Mouse (Mus musculus) spleen, embryonic (tissue): ENCODE data around the gene 1600014C23Rik.

Experiments used
- CTCF ChIA-PET: fragments of 350-600 bp; sonication (Branson Sonifier 250); formaldehyde crosslinking; loops from one replicate; lab custom pipeline; 2022; lab: Charles Lee

Gene 1600014C23Rik

DNA sequence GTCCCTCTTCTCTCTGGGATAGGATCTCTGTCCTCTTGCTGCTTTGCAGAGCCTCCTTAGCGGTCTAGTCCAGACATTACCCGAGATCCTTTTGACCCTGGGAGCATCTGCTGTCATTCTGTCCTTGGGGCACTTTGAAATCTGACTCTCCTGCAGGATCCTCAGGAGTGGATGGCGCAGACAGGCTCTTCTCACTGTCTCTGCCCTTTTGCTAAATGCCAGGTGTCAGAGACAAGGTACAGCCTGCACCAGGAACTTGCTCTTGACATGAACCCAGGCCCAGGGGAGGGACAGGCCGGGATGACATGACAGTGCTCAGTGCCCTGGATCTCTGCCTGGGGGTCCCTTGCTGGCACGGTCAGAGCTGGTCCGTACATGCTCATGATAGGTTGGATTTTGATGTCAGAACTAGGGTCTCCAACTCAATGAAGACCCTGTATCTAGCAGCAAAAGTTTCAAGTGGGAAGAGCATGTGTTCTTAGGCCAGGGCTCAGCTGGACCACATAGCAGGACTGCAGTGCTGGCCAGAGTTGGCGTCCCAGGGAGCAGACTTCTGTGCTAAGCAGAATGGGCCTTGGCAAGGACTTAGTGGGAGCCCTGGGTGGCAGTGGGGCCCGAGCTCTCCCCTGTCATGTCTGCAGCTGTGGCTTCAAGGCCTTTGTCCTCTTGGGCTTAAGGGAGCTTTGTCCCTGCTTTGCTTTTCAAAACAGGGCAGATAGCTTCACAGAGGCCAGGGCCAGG, 5.5 kb downstream of the 1600014C23Rik start:
- CTCF ChIA-PET: no interaction called here

DNA sequence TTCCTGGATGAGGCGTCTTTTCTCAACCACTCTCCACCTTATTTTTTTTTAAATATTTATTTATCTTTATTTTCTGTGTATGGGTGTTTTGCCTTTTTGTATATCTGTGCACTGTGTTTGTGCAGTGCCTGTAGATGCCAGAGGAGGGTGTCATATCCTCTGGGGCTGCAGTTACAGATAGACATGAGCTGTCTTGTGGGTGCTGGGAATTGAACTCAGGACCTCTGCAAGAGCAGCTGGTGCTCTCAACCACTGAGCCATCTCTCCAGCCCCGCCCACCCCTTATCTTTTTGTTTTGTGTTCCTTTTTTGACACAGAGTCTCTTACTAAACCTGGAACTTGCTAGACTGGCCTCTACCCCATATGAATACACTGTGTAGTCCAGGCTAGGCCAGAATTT, 6.2 kb downstream of the 1600014C23Rik start:
- CTCF ChIA-PET: no interaction called here

DNA sequence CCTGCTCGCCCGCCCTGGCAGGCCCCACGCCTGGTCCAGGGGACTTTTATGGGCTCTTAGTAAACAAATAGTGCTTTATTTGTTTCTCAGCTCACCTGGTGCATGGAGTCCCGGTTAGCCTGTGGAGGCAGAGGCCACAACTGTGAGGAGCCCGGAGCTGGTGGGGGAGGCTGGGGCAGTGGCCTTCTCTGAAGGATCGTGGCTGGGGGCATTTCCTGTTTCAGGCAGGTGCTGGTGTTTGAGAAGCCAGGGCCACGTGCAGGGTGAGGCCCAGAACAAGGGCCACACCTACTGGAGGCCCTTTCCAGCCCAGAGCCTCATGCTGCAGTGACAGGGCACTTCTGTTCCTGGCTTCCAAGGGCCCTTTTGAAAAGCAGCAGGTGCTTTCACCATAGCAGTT, 7.4 kb downstream of the 1600014C23Rik start:
- CTCF ChIA-PET: interaction anchor here (0.6 kb wide), 1 partner anchor 348 kb away, joined by 3 read pairs; no protein-coding TSS in a partner anchor

DNA sequence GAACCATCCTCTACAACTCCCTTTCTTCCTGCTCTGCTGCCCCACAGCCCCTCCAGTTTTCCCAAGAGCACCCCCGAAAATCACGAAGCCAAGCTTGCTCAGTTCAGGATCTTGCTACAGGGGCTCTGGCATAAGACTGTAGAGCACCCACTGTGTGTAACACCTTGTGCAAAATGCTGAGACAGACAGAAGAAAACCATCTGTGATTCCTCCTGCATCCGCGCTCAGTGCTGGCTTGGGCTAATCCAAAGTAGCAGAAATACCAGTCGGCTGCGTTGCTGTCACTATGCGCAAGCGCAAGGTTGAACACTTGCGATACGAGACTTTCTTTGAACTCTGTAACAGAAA, 9.1 kb downstream of the 1600014C23Rik start:
- CTCF ChIA-PET: interaction anchor here (1.0 kb wide), 1 partner anchor 8 kb away, joined by 3 read pairs; no protein-coding TSS in a partner anchor

DNA sequence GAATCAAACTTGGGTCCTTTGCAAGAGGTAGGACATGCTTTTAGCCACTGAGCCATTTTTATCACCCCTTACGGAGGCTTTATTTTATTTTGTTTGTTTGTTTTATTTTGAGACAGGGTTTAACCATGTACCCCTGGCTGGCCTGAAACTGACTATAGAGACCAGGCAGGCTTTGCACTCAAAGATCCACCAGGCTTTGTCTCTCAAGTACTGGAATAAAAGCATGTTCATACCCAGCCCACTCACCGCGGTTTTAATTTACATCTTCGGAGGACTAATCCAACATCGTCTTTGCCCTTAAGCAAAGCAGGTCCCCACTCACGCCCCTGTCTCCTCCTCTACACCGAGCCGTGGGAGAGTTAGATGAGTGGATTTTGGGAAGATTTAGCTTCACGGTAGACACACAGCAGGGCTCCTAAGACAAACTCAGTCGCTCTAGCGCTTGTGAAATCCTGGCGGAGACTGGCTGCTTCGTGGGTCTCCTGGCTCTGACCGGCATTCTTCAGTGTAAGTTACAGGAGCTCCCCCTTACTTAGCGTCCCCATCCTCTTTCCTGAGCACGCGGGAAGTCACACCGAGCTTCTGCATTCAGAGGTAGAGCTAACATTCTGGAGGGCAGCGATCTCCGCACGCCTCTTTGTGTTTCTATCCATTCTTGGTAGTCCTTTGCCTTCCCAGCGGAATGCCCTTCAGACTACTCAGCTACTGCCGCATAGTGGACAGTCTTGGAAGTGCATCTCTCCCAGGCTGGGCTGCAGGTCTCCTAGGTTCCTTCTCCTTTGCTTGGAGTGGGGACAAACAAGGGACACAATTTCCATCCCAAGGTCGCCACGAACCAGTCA, 9.7 kb downstream of the 1600014C23Rik start:
- CTCF ChIA-PET: interaction anchor here (1.0 kb wide), 1 partner anchor 9 kb away, joined by 3 read pairs; no protein-coding TSS in a partner anchor

DNA sequence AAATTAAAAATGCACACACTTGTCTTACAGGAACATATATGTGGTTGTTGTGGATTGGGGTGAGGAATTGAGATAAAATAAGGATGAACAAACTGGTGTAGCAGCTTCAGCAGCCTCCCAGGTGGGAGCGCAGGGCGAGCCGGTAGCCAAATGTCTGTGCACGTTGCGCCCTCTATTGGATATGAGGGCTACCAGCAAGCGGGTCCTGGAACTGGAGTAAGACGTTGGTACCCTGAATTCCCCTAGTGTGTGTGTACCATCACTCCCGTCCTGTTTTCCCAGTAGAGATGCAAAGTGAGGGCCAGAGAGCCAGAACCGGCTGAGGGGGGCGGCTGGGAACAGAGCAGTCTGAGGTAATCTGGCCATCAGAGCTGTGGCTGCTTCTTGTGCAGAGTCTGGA, 15.3 kb downstream of the 1600014C23Rik start:
- CTCF ChIA-PET: interaction anchor here (0.6 to 1.0 kb wide), 2 partner anchors 17 to 258 kb away, joined by 3 to 6 read pairs; no protein-coding TSS in a partner anchor

DNA sequence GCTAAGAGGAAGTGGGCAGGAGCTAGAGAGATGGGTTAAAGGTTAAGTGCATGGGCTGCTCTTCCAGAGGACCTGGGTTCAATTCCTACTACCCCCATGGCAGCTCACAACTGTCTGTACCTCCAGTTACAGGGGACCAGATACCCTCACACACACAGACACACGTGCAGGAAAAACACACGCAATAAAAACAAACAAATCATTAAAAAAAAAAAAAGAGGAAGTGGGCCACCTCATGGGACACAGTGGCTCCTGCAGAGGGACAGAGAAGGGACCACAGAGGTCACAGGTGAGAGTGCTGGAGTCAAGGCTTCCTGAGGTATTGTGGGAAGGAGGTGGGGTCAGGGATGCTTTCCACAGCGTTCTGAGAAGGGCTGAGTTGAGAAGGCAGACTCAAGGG, 22.1 kb downstream of the 1600014C23Rik start:
- CTCF ChIA-PET: no interaction called here

DNA sequence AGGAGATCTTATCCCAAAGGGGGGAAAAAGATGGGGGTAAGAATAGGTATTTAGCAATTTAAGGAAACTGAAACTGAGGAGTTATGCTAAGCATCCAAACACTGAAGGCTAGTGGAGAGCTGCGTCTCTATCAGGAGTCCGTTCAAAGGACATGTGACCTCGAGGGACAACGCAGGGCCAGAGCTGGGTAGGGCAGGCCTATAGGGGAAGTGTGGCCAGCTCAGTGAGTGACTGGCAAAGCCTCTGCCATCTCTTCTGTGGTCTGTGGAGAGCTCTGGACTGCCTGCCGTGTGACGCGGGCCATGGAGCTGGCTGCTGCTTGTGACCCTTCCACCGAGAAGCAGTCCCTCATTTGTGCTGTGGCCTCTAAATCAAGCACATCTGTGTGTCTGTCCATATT, 23.2 kb downstream of the 1600014C23Rik start:
- CTCF ChIA-PET: no interaction called here

DNA sequence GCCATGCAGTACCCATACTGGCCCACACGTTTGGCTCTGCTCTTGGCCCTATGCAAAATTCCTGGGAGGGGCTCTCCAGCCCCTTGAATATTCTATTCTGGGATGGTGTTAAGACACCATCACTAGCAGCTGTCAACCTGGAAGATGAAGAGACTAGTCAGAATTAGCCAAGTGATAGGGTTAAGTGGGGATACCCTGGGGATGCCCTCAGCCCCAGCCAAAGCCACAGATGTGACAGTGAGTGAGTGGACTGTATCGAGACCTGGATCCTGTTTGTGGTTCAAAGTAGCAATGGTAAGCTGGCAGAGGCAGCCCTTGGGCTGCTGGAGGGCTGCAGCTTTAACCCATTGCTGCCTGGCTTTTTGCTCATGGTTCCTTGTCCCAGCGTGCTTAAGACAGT, 23.8 kb downstream of the 1600014C23Rik start:
- CTCF ChIA-PET: interaction anchor here (0.7 kb wide), 1 partner anchor 396 kb away, joined by 14 read pairs; no protein-coding TSS in a partner anchor

DNA sequence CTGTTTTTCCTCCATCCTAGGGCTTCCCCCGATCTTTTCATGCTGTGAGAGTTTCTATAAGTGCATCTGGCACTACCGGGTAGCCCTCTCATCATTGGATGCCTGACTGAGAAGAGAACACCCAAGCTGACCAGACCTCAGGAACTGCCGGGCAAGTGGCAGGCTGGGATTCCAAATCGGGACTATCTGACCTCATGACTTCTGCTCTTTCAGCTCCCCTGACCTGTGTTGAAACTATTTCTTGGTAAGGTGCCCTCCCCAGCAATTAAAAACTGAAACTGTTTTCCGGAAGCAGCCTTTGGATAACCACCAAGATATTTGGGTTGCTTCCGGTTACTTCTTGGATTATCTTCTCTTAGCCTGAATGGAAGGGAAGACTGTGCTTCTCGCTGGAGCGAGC, 25.5 kb downstream of the 1600014C23Rik start:
- CTCF ChIA-PET: no interaction called here

DNA sequence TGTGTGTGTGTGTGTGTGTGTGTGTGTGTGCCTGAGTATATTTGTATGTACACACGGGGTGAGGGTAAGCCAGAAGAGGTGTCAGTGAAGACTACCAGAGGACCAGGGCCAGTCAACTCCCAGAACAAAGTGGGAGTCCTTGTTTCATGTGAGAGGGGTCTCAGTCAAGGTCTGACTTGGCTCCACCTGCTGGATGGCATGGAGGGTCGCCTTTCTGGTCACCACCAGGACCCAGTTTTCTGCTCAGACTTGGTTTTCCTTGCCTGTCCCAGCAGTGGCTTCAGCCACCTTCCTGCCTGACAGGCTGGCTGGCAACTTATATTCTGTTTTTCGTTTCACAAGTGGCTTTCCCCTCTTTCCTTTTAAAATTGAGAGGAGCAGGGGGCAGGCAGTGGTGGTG, 26.3 kb downstream of the 1600014C23Rik start:
- CTCF ChIA-PET: no interaction called here

DNA sequence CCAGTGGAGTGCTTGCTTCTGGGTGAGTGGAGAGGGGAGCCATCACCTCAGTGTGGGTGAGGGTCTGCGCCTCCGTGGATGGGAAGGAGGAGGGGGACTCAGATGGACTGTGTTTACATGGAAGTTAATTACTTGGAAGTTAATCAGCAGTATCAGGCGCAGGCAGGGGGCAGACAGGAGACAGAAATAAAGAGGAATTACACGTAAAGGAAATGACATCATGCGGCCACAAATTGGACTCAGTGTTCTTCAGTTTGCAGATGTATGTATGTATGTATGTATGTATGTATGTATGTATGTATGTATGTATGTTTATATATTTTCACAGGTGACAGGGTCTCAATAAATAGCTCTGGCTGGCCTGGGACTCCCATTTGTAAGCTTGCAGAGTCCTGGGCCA, 26.8 kb downstream of the 1600014C23Rik start:
- CTCF ChIA-PET: interaction anchor here (0.6 kb wide), 1 partner anchor 155 kb away, joined by 3 read pairs; no protein-coding TSS in a partner anchor

DNA sequence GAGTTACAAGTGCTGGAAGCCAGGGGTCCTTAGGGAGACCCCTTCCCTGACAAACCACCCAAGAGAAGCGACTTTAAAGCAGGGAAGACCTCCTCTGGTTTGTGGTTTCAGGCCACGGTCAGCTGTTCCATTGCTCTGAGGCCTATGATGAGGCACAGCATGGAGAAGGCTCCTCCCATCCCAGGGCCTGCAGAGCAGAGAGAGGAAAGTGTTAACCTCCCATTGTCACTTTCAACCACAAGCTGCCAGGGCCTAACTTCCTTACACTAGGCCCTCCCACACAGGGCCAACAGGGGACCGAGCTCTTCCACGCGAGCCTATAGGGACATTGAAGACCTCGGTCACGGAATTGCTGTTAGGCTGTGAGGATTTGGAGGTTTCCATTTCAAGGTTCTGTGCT, 30.5 kb downstream of the 1600014C23Rik start:
- CTCF ChIA-PET: interaction anchor here (1.0 kb wide), 1 partner anchor 17 kb away, joined by 3 read pairs; no protein-coding TSS in a partner anchor

DNA sequence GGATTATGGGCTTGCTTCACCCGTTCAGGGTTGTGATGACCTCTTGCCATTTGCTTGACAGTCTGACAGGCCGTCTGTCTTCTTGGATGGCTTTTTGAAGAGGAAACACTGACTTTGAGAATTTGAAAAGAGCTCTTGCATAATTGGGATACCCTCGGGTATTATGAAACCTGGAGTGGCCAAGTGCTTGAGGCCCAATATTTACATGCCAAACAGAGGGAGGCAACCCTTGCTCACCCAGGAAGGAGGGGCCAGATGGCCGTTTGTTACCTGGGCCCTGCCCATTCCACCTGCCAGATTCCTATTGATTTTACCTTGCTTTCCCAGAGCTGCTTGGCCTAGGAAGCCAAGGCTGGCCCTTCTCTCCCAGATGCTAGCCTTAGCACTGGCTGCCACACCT, 31.4 kb downstream of the 1600014C23Rik start:
- CTCF ChIA-PET: no interaction called here

DNA sequence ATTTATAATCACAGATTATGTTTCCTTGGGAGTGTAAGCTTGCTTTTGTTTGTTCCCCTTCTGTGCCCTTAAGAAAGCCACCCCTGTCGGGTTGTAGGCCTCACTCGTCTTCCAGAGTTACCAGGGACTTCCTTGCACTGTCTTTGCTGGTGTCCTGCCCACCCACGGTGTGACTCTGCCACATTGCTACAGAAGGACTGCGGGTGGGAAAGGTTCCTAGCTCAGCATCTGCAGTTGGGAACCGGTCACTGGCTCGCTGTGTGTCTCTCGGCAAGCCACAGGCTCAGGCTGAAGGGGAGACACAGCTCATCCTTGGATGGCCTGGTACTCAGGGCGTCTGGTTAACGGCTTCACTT, 32.4 kb downstream of the 1600014C23Rik start:
- CTCF ChIA-PET: no interaction called here

DNA sequence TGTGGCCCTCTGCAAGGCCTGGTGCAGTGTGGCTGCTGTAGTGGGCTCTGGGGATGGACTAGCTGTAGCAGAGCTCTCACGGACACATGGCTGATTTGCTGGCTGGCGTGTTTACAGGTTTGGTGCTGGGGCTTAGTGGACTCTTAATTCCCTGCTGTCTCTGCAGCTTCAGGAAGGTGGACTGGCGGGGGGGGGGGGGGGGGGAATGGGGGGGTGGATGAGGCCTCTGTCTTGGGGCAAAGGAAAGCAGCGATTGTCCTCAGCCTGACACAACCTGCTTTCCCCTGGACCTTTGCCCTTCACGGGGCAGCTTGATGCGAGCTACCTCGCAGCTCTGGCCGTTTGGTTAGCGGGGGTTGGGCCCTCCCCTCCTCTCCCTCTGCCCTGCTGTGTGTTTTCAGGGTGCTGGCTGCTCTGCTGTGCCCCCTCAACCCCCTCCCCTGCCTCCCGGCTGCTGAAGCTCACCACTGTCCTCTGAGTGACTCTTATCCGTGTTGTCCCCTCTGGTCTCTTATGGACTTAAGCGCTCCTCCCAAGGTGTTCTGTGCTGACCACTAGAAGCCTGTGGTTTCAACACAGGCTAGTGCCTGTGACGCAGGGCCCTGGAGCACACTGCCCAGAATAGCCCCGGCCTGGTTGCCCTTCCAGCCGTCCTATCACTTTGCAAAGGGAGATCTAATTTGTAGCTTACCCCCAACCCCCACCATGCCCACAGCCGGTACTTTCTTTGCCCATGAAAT, 33.0 kb downstream of the 1600014C23Rik start:
- CTCF ChIA-PET: no interaction called here

DNA sequence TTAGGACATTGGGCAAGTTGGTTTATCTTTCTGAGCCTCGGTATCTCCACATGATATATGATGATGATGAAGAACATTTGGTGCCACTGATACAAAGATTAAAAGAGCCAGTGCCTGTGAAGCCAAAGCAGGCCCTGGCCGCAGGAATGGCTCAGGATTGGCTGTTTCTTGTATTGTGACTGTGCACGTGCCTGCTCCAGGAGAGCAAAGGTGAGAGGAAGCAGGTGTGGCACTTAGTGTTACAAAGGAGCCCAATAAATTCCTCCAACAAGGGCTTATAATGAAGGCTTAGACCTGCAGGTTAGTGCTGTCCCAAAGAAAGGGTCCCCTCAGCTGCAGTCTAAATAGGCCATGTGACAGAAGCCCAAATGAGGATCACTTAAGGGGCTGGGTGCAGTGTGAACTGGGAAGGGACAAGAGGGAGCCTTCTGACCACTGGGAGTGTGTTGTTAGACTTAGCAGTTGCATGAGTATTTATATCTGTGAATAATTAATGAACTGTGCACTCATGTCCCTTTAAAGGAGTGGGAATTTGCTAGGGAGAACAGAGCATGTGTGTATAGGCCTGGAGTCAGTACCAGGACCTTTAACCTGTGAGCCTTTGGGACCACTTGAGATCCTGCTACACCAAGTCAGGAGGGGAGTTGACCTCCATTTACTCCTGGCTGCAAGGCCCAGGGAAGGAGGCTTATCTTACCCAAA, 34.5 kb downstream of the 1600014C23Rik start:
- CTCF ChIA-PET: no interaction called here

DNA sequence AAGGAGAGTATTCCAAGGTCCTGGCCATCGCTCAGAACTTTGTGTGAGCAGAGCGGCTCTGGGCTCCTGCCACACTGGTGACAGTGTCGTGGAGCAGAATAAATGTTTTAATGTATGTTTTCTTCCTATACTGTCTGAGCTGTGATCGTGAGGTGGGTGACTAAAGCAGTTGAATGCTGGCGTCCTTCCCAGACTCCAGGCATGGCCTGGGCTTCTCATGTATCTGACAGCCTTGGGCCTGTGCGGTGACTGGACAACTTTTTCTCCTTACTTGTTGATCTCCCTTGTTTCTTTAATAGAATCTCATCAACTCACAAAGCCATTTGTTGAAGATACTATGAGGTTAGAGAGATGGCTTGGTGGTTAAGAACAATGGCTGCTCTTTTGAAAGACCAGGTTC, 35.3 kb downstream of the 1600014C23Rik start:
- CTCF ChIA-PET: no interaction called here

DNA sequence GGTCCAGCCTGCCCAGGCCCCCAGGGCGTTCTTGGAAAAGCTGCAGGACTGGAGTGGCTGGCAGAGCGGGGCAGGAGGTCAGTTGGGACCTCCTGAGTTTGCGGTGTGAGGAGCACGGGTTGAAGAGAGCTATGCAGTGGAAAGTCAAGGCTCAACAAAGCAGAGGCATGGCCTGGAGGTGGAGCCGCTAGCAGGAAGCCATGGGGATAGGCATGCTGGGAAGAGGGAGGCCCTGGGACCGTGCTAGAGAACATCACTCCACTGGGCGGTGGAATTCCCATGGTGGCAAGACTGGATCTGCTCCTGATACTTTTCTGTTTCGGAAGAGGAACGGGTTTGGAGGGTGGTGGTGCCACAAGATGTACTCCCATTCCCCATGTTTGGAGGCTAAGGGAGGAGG, 36.7 kb downstream of the 1600014C23Rik start:
- CTCF ChIA-PET: no interaction called here

DNA sequence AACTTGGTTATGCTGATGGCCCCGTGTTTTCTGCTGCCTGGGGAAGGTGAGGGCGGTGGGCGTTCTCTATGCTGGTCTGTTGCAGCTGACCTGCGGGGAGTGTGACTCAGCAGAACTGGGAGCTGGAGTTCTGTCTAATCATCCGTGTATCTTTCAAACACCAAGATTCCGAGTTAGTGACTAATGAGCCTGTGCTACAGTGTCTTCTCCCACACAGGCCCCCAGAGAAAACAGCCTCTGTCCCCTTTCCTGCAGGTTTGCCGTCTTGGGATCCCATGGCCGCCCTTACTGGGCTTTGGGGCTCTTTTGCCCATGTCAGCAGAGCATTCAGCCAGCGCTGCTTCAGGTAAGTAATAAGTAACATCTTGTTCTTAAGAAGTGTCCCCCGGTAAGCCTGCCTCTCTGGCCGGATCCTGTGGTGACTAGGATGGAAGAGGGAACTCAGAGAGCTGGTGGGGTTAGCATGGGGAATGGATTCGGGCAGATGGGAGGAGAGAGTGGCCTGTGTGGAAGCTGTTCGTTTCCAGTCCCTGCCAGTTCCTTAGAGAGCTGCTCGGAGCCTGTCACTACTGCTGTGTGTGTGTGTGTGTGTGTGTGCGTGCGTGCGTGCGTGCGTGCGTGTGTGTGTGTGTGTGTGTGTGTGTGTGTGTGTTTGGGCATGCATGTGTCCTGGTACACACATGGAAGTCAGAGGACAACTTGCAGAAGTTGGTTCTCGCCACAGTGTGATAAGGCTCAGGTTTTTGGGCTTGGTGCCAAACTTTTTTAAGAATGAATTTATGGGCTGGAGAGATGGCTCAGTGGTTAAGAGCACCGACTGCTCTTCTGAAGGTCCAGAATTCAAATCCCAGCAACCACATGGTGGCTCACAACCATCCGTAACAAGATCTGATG, 38.2 kb downstream of the 1600014C23Rik start:
- CTCF ChIA-PET: no interaction called here
